Mouse (Mus musculus): ENCODE data around the gene Scly. TPM values are rescaled to one million over a fixed set of nuclear protein-coding genes. Genes with fewer than 3 reads are reported as not detected.

Gene Scly
- polyA plus RNA-seq, 1 experiment: 13.6 TPM

DNA sequence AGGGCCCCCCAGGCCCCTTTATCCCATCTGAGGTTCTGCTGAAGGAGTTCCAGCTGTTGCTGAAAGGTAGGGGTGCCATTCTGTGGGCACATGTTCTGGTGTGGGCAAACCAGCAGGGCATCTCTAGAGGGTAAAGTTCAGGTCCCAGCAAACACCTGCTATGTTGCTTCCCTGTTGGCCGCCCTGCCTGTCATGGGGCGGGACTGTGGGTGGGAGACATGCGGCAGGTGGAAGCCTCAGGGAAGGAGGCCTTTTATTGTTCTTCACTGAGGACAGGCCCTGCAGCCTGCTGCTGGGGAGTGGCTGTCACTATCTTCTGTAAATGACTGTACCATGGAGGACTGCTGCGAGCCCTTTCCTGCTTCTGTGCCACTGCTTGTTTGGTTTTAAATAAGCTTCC is 71.3 kb downstream of the Scly start:
- TF ChIP-seq GATA1 (IDR thresholded peaks at IDR 0.05; ENCODE audit: borderline replicate concordance, low read length) (no peak), FLI1 (IDR thresholded peaks at IDR 0.05; ENCODE audit: low read length) (no peak)
- Histone ChIP-seq H3K4me1 (peaks cover 20% of the 10 kb centered on the region), H3K27me3 (replicated peaks) (peaks cover 33% of the 10 kb centered on the region), H3K4me3 (replicated peaks) (no peak overlapping the region), H3K36me3 (replicated peaks; ENCODE audit: low read length) (peaks cover 64% of the 10 kb centered on the region), H3K9me3 (peaks cover 8% of the 10 kb centered on the region)

DNA sequence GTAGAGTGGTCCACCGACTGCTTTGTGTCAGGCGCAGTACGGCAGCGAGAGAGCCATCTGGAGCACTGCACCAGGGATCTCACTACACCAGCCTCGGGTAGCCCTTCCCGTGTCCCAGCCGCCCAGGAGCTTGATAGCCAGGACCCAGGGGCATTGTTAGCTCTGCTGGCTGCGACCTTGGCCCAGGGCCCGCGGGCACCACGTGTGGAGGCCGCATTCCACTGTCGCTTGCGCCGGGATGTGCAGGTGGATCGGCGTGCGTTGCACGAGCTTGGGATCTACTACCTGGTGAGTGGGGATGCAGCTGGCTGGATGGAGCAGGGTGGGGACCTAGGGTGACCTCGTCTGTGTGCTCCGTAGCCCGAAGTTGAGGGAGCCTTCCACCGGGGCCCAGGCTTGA is 71.9 kb downstream of the Scly start:
- no peak overlapping the region for H3K4me3 ChIP-seq (replicated peaks)
- TF ChIP-seq GATA1 (IDR thresholded peaks at IDR 0.05; ENCODE audit: borderline replicate concordance, low read length): no peak
- peaks cover 68% of the 10 kb centered on the region for H3K36me3 ChIP-seq (replicated peaks; ENCODE audit: low read length)
- peaks cover 20% of the 10 kb centered on the region for H3K4me1 ChIP-seq
- H3K9me3 ChIP-seq: peaks cover 2% of the 10 kb centered on the region
- H3K27me3 ChIP-seq (replicated peaks): peaks cover 27% of the 10 kb centered on the region

Other genes with a start within 250 kb of the Scly start
- gene Rbm44, start 153.2 kb upstream of the Scly start, polyA plus RNA-seq (2012; ENCODE audit: insufficient read depth, low replicate concordance): 0.07 TPM in 1 of 2 replicates, not detected in the other
- gene Ramp1, start 118.5 kb upstream of the Scly start, polyA plus RNA-seq (2012; ENCODE audit: insufficient read depth, low replicate concordance): 2.9 and 16.0 TPM in 2 replicates
- 4.9 and 13.4 TPM in 2 replicates for gene Ube2f, start 48.0 kb upstream of the Scly start, polyA plus RNA-seq (2012; ENCODE audit: insufficient read depth, low replicate concordance)
- 0.23 and 0.50 TPM in 2 replicates for gene Espnl, start 23.7 kb downstream of the Scly start, polyA plus RNA-seq (2012; ENCODE audit: insufficient read depth, low replicate concordance)
- gene Klhl30, start 52.7 kb downstream of the Scly start, polyA plus RNA-seq (2012; ENCODE audit: insufficient read depth, low replicate concordance): not detected in 2 replicates
- 0.04 TPM in 1 of 2 replicates, not detected in the other for gene Erfe, start 68.1 kb downstream of the Scly start, polyA plus RNA-seq (2012; ENCODE audit: insufficient read depth, low replicate concordance)
- gene Ilkap, start 100.5 kb downstream of the Scly start, polyA plus RNA-seq (2012; ENCODE audit: insufficient read depth, low replicate concordance): 13.9 and 52.5 TPM in 2 replicates
- gene Hes6, start 115.7 kb downstream of the Scly start, polyA plus RNA-seq (2012; ENCODE audit: insufficient read depth, low replicate concordance): 41.6 and 60.4 TPM in 2 replicates
- gene Per2, start 161.0 kb downstream of the Scly start, polyA plus RNA-seq (2012; ENCODE audit: insufficient read depth, low replicate concordance): 0.73 and 1.0 TPM in 2 replicates
- gene Traf3ip1, start 196.3 kb downstream of the Scly start, polyA plus RNA-seq (2012; ENCODE audit: insufficient read depth, low replicate concordance): 2.0 TPM in 1 of 2 replicates, not detected in the other
- 3.0 and 8.1 TPM in 2 replicates for gene Asb1, start 242.2 kb downstream of the Scly start, polyA plus RNA-seq (2012; ENCODE audit: insufficient read depth, low replicate concordance)

Measured in megakaryocyte, embryonic 14.5 days (primary cell).